Mouse (Mus musculus): ENCODE data around the gene Dhx57.
"Not testable (repeated sequence)": the region's sequence is repeated elsewhere in the genome, so short reads cannot be mapped to it uniquely, and the experiment has no call there.

Gene Dhx57

GRCm38 (mm10) chr17:80255208-80255607 lies 35.1 kb downstream of the Dhx57 start:
- in situ Hi-C loops (cut with MboI): no loop called here

- in situ Hi-C loops (cut with MboI): no loop called here
These were observed 35.9 kb downstream of the Dhx57 start for GRCm38 (mm10) chr17:80254421-80254820.

GRCm38 (mm10) chr17:80252757-80253525 lies 37.3 kb downstream of the Dhx57 start:
- in situ Hi-C loops (cut with MboI): no loop called here

GRCm38 (mm10) chr17:80243116-80243515 lies 47.2 kb downstream of the Dhx57 start:
- in situ Hi-C loops (cut with MboI): no loop called here

- in situ Hi-C loops (cut with MboI): no loop called here
These were observed 48.7 kb downstream of the Dhx57 start for GRCm38 (mm10) chr17:80241594-80241993.

- in situ Hi-C loops (cut with MboI): no loop called here
These were observed 52.8 kb downstream of the Dhx57 start for GRCm38 (mm10) chr17:80237475-80237874.

GRCm38 (mm10) chr17:80236805-80237204 lies 53.5 kb downstream of the Dhx57 start:
- in situ Hi-C loops (cut with MboI): no loop called here

- in situ Hi-C loops (cut with MboI): no loop called here
These were observed 54.8 kb downstream of the Dhx57 start for GRCm38 (mm10) chr17:80235477-80235876.

- in situ Hi-C loops (cut with MboI): no loop called here
These were observed 55.9 kb downstream of the Dhx57 start for GRCm38 (mm10) chr17:80234376-80234775.

- in situ Hi-C loops (cut with MboI): no loop called here
These were observed 56.4 kb downstream of the Dhx57 start for GRCm38 (mm10) chr17:80233844-80234243.

GRCm38 (mm10) chr17:80229396-80229795 lies 60.9 kb downstream of the Dhx57 start:
- in situ Hi-C loops (cut with MboI): no loop called here

- in situ Hi-C loops (cut with MboI): not testable (repeated sequence)
These were observed 65.1 kb downstream of the Dhx57 start for GRCm38 (mm10) chr17:80225142-80225541.

- in situ Hi-C loops (cut with MboI): no loop called here
These were observed 65.8 kb downstream of the Dhx57 start, which contains the start of gene Gemin6 for GRCm38 (mm10) chr17:80224326-80225116. Gemin6 (plus strand) TSS chr17:80224441.

GRCm38 (mm10) chr17:80223829-80224228 lies 66.4 kb downstream of the Dhx57 start:
- in situ Hi-C loops (cut with MboI): no loop called here

GRCm38 (mm10) chr17:80221890-80222628 lies 68.2 kb downstream of the Dhx57 start:
- in situ Hi-C loops (cut with MboI): no loop called here

- in situ Hi-C loops (cut with MboI): no loop called here
These were observed 69.1 kb downstream of the Dhx57 start for GRCm38 (mm10) chr17:80221202-80221601.

- in situ Hi-C loops (cut with MboI): no loop called here
These were observed 70.1 kb downstream of the Dhx57 start for GRCm38 (mm10) chr17:80220131-80220530.

- in situ Hi-C loops (cut with MboI): not testable (repeated sequence)
These were observed 76.3 kb downstream of the Dhx57 start for GRCm38 (mm10) chr17:80213998-80214397.

- in situ Hi-C loops (cut with MboI): no loop called here
These were observed 83.3 kb downstream of the Dhx57 start, which contains the start of the genes Srsf7 and Ttc39d for GRCm38 (mm10) chr17:80206671-80207581. Srsf7 (minus strand) TSS chr17:80207307. Ttc39d (plus strand) TSS chr17:80207460.

GRCm38 (mm10) chr17:80206301-80206670 lies 84.0 kb downstream of the Dhx57 start:
- in situ Hi-C loops (cut with MboI): no loop called here

- in situ Hi-C loops (cut with MboI): no loop called here
These were observed 84.6 kb downstream of the Dhx57 start for GRCm38 (mm10) chr17:80205657-80206056.

Measured in mature B cell (primary cell).